Mouse (Mus musculus) lung, embryonic 16.5 days (tissue): Measurements from ENCODE around the gene Plpp7. TPM values are rescaled to one million over a fixed set of nuclear protein-coding genes. Genes with fewer than 3 reads are reported as not detected.

Source experiments
- ATAC-seq: fragments of 200-750 bp; cut with Nextera tagmentation; 2 replicates; pipeline ENCODE4 v1.8.0; 2017; ENCODE audit warnings: low read depth, mild to moderate bottlenecking, moderate library complexity
- H3K27ac ChIP-seq: fragments of 300-500 bp; sonication (generic); 2 replicates; pipeline ENCODE4 v1.5.1; 2014; ENCODE audit warnings: mild to moderate bottlenecking, control low read depth, low read length
- H3K27me3 ChIP-seq: fragments of 300-500 bp; sonication (generic); 2 replicates; pipeline ENCODE4 v1.6.1; 2014; ENCODE audit warnings: low read depth, low read length, mixed read lengths; ENCODE audit not compliant: control insufficient read depth, insufficient read depth
- H3K36me3 ChIP-seq: fragments of 300-500 bp; sonication (generic); 2 replicates; pipeline ENCODE4 v1.6.1; 2014; ENCODE audit warnings: low read length; ENCODE audit not compliant: control insufficient read depth, insufficient read depth
- H3K4me1 ChIP-seq: fragments of 300-500 bp; sonication (generic); replicated peaks from 2 replicates; pipeline ENCODE4 v1.6.1; 2014; ENCODE audit warnings: low read length, mixed read lengths; ENCODE audit not compliant: control insufficient read depth, insufficient read depth
- H3K4me2 ChIP-seq: fragments of 300-500 bp; sonication (generic); 2 replicates; pipeline ENCODE4 v1.6.1; 2014; ENCODE audit warnings: low read depth, low read length, control low read depth
- H3K4me3 ChIP-seq: fragments of 300-500 bp; sonication (generic); 2 replicates; pipeline ENCODE4 v1.5.1; 2014; ENCODE audit warnings: mild to moderate bottlenecking, low read length, control low read depth
- H3K9ac ChIP-seq: fragments of 300-500 bp; sonication (generic); 2 replicates; pipeline ENCODE4 v1.6.1; 2014; ENCODE audit warnings: low read length, control low read depth
- H3K9me3 ChIP-seq: fragments of 300-500 bp; sonication (generic); 2 replicates; pipeline ENCODE4 v1.6.1; 2016; ENCODE audit warnings: low read length; ENCODE audit not compliant: control insufficient read depth
- WGBS: fragments of 180-500 bp; shearing (Covaris S2); extraction: QIAGEN DNeasy Blood & Tissue Kit; methylation state at CpG from one replicate; pipeline ENCODE4 v1.1.7; 2014; 5-methylcytosine and 5-hydroxymethylcytosine counted together
- polyA plus RNA-seq: library from polyadenylated mRNA; unstranded; fragments of >200 nt; fragmentation: Nextera tagmentation; extraction: Ambion mirVana; gene quantifications from 2 replicates; pipeline ENCODE4 v1.2.1, GENCODE M21; 2015

The Plpp7 gene
- polyA plus RNA-seq, 1 experiment from 2014 or later = 3.9 TPM

DNA sequence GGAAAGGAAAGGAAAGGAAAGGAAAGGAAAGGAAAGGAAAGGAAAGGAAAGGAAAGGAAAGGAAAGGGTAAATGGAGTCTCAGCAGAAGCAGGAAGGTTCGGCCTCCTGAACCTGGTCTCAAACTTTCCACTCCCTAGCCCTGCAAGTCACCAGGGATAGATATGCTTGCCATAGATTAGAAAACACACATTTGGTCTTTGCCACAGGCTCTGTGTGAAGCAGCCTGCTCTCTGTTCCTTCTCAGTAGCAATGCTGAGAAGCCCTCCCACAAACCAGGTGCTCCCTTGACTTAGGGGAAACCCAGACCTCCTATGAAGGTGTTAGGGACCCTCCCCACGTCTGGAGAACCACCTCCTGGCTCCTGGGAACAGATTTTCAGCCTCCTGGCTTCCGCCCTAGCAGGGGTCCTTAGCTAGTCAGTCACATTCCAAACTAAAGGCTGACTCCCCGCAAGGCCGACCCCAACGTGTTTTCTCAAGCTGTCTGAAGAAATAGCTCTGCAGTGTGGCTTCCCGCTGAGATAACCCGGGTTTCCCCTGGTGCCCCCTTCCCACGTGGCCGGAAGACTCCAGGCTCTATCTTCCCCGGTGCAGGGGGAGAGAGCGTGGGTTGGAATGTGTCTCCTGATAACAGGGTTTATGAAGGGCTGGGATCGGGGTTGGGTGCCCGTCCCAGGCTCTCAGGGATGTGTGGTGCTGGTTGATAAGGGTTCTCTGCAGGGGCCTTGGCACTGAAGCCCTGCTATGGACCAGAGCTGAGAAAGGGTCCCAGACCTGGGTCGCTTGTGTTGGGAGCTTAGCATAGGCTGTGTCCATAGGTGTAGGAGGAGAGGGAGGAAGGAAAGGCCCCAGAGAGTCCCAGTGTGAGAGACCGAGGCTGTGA is 32.6 kb downstream of the Plpp7 start:
- no peaks in the 10 kb centered on the region for H3K9me3 ChIP-seq
- 0 out of 2 replicates have a peak, but pooled peaks cover 5% of the 10 kb centered on the region for H3K4me1 ChIP-seq
- H3K36me3 ChIP-seq = no peaks in the 10 kb centered on the region
- no peak overlapping the region for H3K9ac ChIP-seq
- 12% methylated on average over 16 of the region's 16 CpGs for WGBS
- no peak overlapping the region for H3K4me3 ChIP-seq
- ATAC-seq = no peak
- no peak overlapping the region for H3K27ac ChIP-seq
- no peak overlapping the region for H3K4me2 ChIP-seq
- no peaks in the 10 kb centered on the region for H3K27me3 ChIP-seq

DNA sequence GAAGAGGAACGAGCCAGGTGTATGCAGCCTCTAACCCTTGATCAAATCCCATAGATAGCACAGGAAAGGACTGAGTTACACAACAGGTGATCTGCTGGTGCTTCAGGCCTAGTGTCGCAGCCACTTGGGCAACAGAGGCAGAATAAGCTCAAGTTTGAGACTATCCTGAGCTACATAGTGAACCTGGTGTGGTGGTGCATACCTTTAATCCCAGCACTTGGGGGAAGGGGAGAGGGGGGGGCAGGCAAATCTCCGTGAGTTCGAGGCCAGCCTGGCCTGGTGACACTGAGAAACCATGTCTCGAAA is 33.2 kb downstream of the Plpp7 start:
- Histone ChIP-seq H3K4me2 (no peak overlapping the region), H3K36me3 (no peaks in the 10 kb centered on the region), H3K27ac (no peak overlapping the region), H3K9ac (no peak overlapping the region), H3K4me3 (no peak overlapping the region), H3K27me3 (no peaks in the 10 kb centered on the region), H3K9me3 (no peaks in the 10 kb centered on the region), H3K4me1 (0 out of 2 replicates have a peak, but pooled peaks cover 5% of the 10 kb centered on the region)
- 73% methylated on average over 5 of the region's 5 CpGs for WGBS
- no peak for ATAC-seq

DNA sequence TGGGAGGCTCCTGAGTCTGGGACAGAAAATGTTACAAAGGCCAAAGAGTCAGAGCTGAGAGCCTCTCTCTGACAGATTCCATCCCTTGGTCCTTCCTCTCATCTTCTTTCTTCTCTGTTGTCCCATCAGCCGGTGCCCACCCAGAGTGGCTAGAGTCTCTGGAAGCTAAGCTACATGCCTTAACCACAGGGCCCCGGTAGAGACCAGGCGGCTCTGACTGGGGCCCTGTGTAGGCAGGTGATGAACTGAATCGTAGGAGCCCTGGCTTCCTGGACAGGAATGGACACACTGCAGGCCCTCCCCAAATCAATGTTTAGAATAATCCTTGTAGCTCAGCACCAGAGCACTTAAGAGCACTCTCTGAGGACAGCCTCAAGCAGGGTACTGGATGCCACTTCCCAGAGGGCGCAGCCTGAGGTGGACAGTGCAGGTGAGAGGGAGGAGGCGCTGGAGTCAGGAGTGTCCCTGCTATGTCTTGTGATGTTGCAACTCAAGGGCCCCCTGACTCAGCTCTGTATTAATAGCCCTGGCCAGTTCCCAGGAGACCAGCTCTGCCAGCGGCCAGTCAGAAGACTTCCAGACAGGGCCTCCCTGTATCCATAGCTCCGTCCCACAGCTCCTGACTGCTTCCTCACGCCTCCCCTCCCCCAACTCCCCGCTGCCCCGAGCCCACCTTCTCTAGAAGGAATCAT is 34.2 kb downstream of the Plpp7 start:
- H3K27me3 ChIP-seq = no peaks in the 10 kb centered on the region
- H3K4me3 ChIP-seq = no peak overlapping the region
- 0 out of 2 replicates have a peak, but pooled peaks cover 5% of the 10 kb centered on the region for H3K4me1 ChIP-seq
- ATAC-seq = 0 out of 2 replicates have a peak, but pooled peaks have one; percentile 27
- no peak overlapping the region for H3K9ac ChIP-seq
- 50% methylated on average over 11 of the region's 11 CpGs for WGBS
- H3K4me2 ChIP-seq = no peak overlapping the region
- no peaks in the 10 kb centered on the region for H3K9me3 ChIP-seq
- H3K36me3 ChIP-seq = no peaks in the 10 kb centered on the region
- H3K27ac ChIP-seq = 0 out of 2 replicates have a peak overlapping the region, but pooled peaks have one; percentile 6

DNA sequence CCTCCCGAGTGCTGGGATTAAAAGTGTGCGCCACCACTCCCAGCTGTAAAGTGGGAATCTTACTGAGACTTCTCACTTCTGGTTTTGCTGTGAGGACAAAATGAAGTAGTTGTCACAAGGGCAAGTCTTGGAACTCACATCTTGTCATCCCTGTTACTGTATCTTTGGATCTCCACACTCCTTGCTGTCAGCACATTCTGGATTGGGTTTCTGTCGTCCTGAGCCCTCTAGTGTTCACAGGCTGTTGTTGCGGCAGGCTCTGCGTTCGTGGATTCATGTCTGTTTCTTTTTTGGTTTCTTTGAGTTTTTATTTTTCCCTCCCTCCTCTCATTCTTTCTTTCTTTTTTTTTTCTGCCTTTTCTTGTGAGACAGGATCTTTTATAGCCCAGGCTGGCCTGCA is 35.1 kb downstream of the Plpp7 start:
- H3K4me1 ChIP-seq = 0 out of 2 replicates have a peak, but pooled peaks cover 5% of the 10 kb centered on the region
- H3K4me3 ChIP-seq = no peak overlapping the region
- 30% methylated on average over 6 of the region's 6 CpGs for WGBS
- 0 out of 2 replicates have a peak overlapping the region, but pooled peaks have one; percentile 6 for H3K4me2 ChIP-seq
- no peaks in the 10 kb centered on the region for H3K27me3 ChIP-seq
- no peaks in the 10 kb centered on the region for H3K9me3 ChIP-seq
- ATAC-seq = no peak
- H3K9ac ChIP-seq = no peak overlapping the region
- H3K36me3 ChIP-seq = no peaks in the 10 kb centered on the region
- no peak overlapping the region for H3K27ac ChIP-seq

DNA sequence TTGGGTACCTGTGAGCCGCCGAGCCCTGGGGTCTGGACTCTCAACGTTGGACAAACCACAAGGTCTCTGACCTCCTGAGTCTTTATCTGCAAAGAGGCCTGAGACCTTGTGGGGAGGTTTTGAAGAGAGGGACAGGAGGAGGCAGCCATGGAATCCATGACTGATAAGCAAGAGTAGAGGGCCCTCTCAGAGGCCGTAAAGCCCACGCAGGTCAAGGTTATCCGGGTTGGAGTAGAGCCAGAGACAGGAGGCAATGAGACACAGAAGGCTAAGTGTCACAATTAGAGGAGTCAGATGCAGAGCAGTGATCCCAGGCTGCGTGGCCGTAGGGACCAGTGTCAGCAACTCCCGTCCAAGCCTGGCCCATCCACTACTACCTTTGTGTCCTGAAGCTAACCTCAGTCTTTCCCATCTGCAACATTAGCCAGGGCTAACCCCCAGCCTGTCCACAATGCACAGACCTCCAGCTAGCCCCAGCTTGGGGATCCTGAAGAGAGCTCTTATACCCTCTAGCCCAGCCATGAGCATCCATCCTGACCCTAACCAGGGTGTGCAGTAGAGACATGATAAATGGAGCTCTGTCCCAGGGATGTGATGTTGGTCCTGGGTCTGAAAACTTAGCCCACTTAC is 36.0 kb downstream of the Plpp7 start:
- no peak for ATAC-seq
- 56% methylated on average over 9 of the region's 9 CpGs for WGBS
- Histone ChIP-seq H3K27me3 (no peaks in the 10 kb centered on the region), H3K27ac (no peak overlapping the region), H3K9ac (no peak overlapping the region), H3K36me3 (no peaks in the 10 kb centered on the region), H3K4me3 (no peak overlapping the region), H3K4me1 (0 out of 2 replicates have a peak, but pooled peaks cover 5% of the 10 kb centered on the region), H3K9me3 (no peaks in the 10 kb centered on the region), H3K4me2 (no peak overlapping the region)

DNA sequence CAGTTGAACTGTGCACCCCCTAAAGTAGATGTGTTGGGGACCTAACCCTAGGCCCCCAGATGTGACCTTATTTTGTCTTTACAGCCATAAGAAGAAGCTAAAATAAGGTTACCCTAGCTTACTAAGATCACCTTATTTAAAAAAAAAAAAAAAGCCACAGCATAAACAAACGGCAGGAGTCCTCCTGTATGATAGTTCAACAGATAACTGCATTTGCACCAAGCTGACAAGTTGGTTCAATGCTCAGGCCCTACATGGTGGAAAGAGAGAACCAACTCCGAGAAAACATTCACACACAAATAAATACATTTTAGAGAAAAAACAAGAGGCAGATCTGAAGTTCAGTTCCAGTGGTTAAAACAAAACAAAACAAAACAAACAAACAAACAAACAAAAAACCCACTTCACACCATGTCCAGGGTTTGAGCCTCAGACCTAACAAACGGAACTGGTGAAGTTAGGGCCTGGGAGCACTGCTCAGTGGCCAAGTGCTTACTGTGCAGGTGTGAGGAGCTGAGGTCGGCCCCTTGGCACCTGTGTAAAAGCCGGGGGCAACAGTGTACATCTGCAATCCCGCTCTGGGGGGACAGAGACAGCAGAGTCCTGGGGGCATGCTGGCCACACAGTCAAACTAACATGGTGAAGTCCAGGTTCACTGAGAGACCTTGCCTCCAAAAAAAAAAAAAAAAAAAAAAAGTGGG is 36.7 kb downstream of the Plpp7 start:
- H3K4me1 ChIP-seq = peaks cover 5% of the 10 kb centered on the region; the same call in 1 of the 2 replicates
- no peak overlapping the region for H3K27ac ChIP-seq
- H3K4me3 ChIP-seq = no peak overlapping the region
- no peak overlapping the region for H3K4me2 ChIP-seq
- no peak for ATAC-seq
- H3K9me3 ChIP-seq = no peaks in the 10 kb centered on the region
- no peak overlapping the region for H3K9ac ChIP-seq
- H3K27me3 ChIP-seq = no peaks in the 10 kb centered on the region
- no peaks in the 10 kb centered on the region for H3K36me3 ChIP-seq
- WGBS = 64% methylated on average over 6 of the region's 6 CpGs

DNA sequence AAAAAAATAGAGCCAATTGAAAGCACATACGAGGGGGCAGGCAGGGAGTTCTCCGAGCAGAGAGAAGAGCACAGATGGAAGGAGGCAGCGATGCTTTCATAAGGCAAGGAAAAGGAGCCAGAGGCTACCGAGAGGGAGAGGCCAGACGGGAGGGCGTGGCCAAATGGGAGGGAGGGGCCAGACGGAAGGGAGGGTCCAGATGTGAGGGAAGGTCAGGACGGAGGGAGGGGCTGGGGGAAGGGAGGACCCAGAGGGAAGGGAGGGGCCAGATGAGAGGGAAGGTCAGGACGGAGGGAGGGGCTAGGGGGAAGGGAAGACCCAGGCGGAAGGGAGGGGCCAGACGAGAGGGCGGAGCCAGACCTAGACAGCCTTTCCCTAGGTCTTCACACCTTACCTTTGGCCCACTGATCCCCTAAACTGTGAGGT is 37.3 kb downstream of the Plpp7 start:
- H3K4me1 ChIP-seq = peaks cover 8% of the 10 kb centered on the region; the same call in 1 of the 2 replicates
- H3K4me3 ChIP-seq = no peak overlapping the region
- H3K36me3 ChIP-seq = no peaks in the 10 kb centered on the region
- peak; percentile 13; the same call in 1 of the 2 replicates for ATAC-seq
- WGBS = 6% methylated on average over 12 of the region's 12 CpGs
- no peaks in the 10 kb centered on the region for H3K9me3 ChIP-seq
- no peak overlapping the region for H3K9ac ChIP-seq
- no peaks in the 10 kb centered on the region for H3K27me3 ChIP-seq
- H3K4me2 ChIP-seq = 0 out of 2 replicates have a peak overlapping the region, but pooled peaks have one; percentile 2
- H3K27ac ChIP-seq = no peak overlapping the region

DNA sequence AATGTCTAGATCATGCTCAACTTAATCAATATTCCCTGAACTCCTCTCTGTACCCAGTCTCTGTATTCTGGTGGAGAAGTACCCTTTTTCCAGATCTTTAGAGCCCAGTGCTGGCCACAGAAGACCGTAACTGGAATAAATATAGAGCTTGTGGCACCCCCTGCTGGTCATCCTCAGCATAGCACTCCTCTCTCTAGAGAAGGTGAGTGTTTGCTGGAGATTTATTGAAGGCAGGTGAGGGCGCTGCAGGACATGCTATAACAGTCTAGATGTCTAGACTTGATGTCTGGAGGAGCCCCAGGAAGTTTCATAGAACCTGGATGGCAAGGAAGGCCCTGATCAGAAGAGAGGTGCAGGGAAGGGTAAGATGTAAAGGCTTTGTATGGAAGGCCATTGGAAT is 38.7 kb downstream of the Plpp7 start:
- Histone ChIP-seq H3K9me3 (no peaks in the 10 kb centered on the region), H3K36me3 (no peaks in the 10 kb centered on the region)

More for the DNA sequence above, 38.7 kb downstream of the Plpp7 start:
- Histone ChIP-seq H3K4me3 (no peak overlapping the region), H3K4me2 (no peak overlapping the region), H3K9ac (no peak overlapping the region), H3K27ac (no peak overlapping the region), H3K27me3 (no peaks in the 10 kb centered on the region), H3K4me1 (peaks cover 8% of the 10 kb centered on the region; the same call in 1 of the 2 replicates)
- WGBS = 4% methylated on average over 2 of the region's 2 CpGs
- ATAC-seq = no peak
